Mouse (Mus musculus): ENCODE measurements at regions not wholly inside any gene's neighbourhood (a gene's known extent, or its start where the extent isn't known, plus 50 kb on each side); places are given as distances from the start of the nearest gene placed in this dataset.
A peak's percentile ranks its signal among the peaks of the same experiment; 100 is the strongest.
"Not testable (repeated sequence)": the region's sequence is repeated elsewhere in the genome, so short reads cannot be mapped to it uniquely, and the experiment has no call there.

- not testable (repeated sequence) for H3K4me1 ChIP-seq; H3K9me3 ChIP-seq (replicated peaks); H3K27ac ChIP-seq; H3K9ac ChIP-seq; H3K4me3 ChIP-seq; H3K36me3 ChIP-seq; H3K27me3 ChIP-seq; H3K4me2 ChIP-seq (replicated peaks)
- 76% methylated on average over 1 of the region's 10 CpGs for WGBS
- peak; percentile 72 for ATAC-seq (ENCODE audit: low FRiP score)
Measured at GRCm38 (mm10) chr6:37806529-37807191, 64.0 kb upstream of the Trim24 start.

GRCm38 (mm10) chr6:37815218-37815617, 55.4 kb upstream of the Trim24 start:
- 72% methylated on average over 2 of the region's 2 CpGs for WGBS
- H3K4me2 ChIP-seq (replicated peaks); H3K4me3 ChIP-seq; H3K27me3 ChIP-seq; H3K36me3 ChIP-seq; H3K9me3 ChIP-seq (replicated peaks); ATAC-seq (ENCODE audit: low FRiP score); H3K27ac ChIP-seq; H3K9ac ChIP-seq; H3K4me1 ChIP-seq: not testable (repeated sequence)

Measured in hindbrain, embryonic 12.5 days (tissue).